Mouse (Mus musculus): ENCODE data around the gene Vwa1. TPM values are rescaled to one million over a fixed set of nuclear protein-coding genes. Genes with fewer than 3 reads are reported as not detected.
"Not testable (repeated sequence)": the region's sequence is repeated elsewhere in the genome, so short reads cannot be mapped to it uniquely, and the experiment has no call there.

The Vwa1 gene
- polyA plus RNA-seq, 1 experiment from 2014 or later = 14.0 TPM

- no peak for DNase-seq (ENCODE audit: low spot score)
- no peak overlapping the region for H3K27ac ChIP-seq
- peaks cover 26% of the 10 kb centered on the region for H3K27me3 ChIP-seq (ENCODE audit: insufficient read depth, poor library complexity, severe bottlenecking)
- 0 out of 2 replicates have a peak, but pooled peaks cover 4% of the 10 kb centered on the region for H3K4me1 ChIP-seq (replicated peaks)
- no peak overlapping the region for H3K4me3 ChIP-seq
- 80% methylated on average over 3 of the region's 3 CpGs for WGBS
- no peaks in the 10 kb centered on the region for H3K36me3 ChIP-seq
- no peaks in the 10 kb centered on the region for H3K9me3 ChIP-seq
These were observed 16.2 kb upstream of the Vwa1 start for GRCm38 (mm10) chr4:155790650-155791161.

GRCm38 (mm10) chr4:155790021-155790489 is 15.6 kb upstream of the Vwa1 start, which contains the start of gene Ankrd65:
Gene Ankrd65, plus strand, starts transcription at chr4:155790439.
- Histone ChIP-seq H3K27me3 (ENCODE audit: insufficient read depth, poor library complexity, severe bottlenecking) (peaks cover 31% of the 10 kb centered on the region), H3K9me3 (no peaks in the 10 kb centered on the region), H3K36me3 (no peaks in the 10 kb centered on the region), H3K4me1 (replicated peaks) (peaks cover 10% of the 10 kb centered on the region), H3K27ac (no peak within 1 kb of the TSS), H3K4me3 (no peak within 1 kb of the TSS)
- no peak for DNase-seq (ENCODE audit: low spot score)
- 73% methylated on average over 3 of the region's 3 CpGs for WGBS

- not testable (repeated sequence) for H3K36me3 ChIP-seq; H3K4me3 ChIP-seq; H3K9me3 ChIP-seq; DNase-seq (ENCODE audit: low spot score); H3K27ac ChIP-seq
- peaks cover 21% of the 10 kb centered on the region for H3K4me1 ChIP-seq (replicated peaks)
- peaks cover 33% of the 10 kb centered on the region for H3K27me3 ChIP-seq (ENCODE audit: insufficient read depth, poor library complexity, severe bottlenecking)
- WGBS = 82% methylated on average over 4 of the region's 4 CpGs
These were observed 14.3 kb upstream of the Vwa1 start for GRCm38 (mm10) chr4:155788833-155789232.

GRCm38 (mm10) chr4:155788300-155788699 is 13.8 kb upstream of the Vwa1 start:
- Histone ChIP-seq H3K4me1 (replicated peaks) (peaks cover 27% of the 10 kb centered on the region), H3K9me3 (no peaks in the 10 kb centered on the region), H3K4me3 (no peak overlapping the region), H3K27me3 (ENCODE audit: insufficient read depth, poor library complexity, severe bottlenecking) (peaks cover 33% of the 10 kb centered on the region), H3K36me3 (no peaks in the 10 kb centered on the region), H3K27ac (no peak overlapping the region)
- no peak for DNase-seq (ENCODE audit: low spot score)
- 80% methylated on average over 3 of the region's 3 CpGs for WGBS

- Histone ChIP-seq H3K27ac (peak within 1 kb of the TSS; percentile 91), H3K27me3 (ENCODE audit: insufficient read depth, poor library complexity, severe bottlenecking) (peaks cover 18% of the 10 kb centered on the region; the same call in 1 of the 2 replicates), H3K36me3 (no peaks in the 10 kb centered on the region), H3K4me3 (peak within 1 kb of the TSS; percentile 70), H3K4me1 (replicated peaks) (peaks cover 28% of the 10 kb centered on the region), H3K9me3 (no peaks in the 10 kb centered on the region)
- WGBS = 69% methylated on average over 5 of the region's 5 CpGs
- DNase-seq (ENCODE audit: low spot score) = no peak
These were observed 11.3 kb upstream of the Vwa1 start, which contains the start of gene Tmem88b for GRCm38 (mm10) chr4:155785819-155786218. Gene Tmem88b, minus strand, starts transcription at chr4:155785874.

- H3K4me3 ChIP-seq = 0 out of 2 replicates have a peak overlapping the region, but pooled peaks have one; percentile 16
- DNase-seq (ENCODE audit: low spot score) = no peak
- H3K27ac ChIP-seq = peak overlapping the region; percentile 91
- peaks cover 34% of the 10 kb centered on the region for H3K4me1 ChIP-seq (replicated peaks)
- H3K36me3 ChIP-seq = no peaks in the 10 kb centered on the region
- H3K27me3 ChIP-seq (ENCODE audit: insufficient read depth, poor library complexity, severe bottlenecking) = peaks cover 12% of the 10 kb centered on the region; the same call in 1 of the 2 replicates
- no peaks in the 10 kb centered on the region for H3K9me3 ChIP-seq
- WGBS = 80% methylated on average over 10 of the region's 10 CpGs
These were observed 10.7 kb upstream of the Vwa1 start for GRCm38 (mm10) chr4:155785246-155785645.

- H3K4me1 ChIP-seq (replicated peaks) = peaks cover 43% of the 10 kb centered on the region
- peaks cover 15% of the 10 kb centered on the region; the same call in 1 of the 2 replicates for H3K27me3 ChIP-seq (ENCODE audit: insufficient read depth, poor library complexity, severe bottlenecking)
- H3K4me3 ChIP-seq = peak overlapping the region; percentile 70
- H3K9me3 ChIP-seq = no peaks in the 10 kb centered on the region
- H3K36me3 ChIP-seq = no peaks in the 10 kb centered on the region
- H3K27ac ChIP-seq = peak overlapping the region; percentile 91
- under 1% methylated on average over 52 of the region's 52 CpGs for WGBS
- DNase-seq (ENCODE audit: low spot score) = peak; percentile 88
These were observed 9.7 kb upstream of the Vwa1 start for GRCm38 (mm10) chr4:155784081-155784701.

- H3K36me3 ChIP-seq = no peaks in the 10 kb centered on the region
- H3K4me3 ChIP-seq = peak overlapping the region; percentile 70
- no peak for DNase-seq (ENCODE audit: low spot score)
- peaks cover 19% of the 10 kb centered on the region; the same call in 1 of the 2 replicates for H3K27me3 ChIP-seq (ENCODE audit: insufficient read depth, poor library complexity, severe bottlenecking)
- H3K27ac ChIP-seq = peak overlapping the region; percentile 91
- H3K9me3 ChIP-seq = no peaks in the 10 kb centered on the region
- H3K4me1 ChIP-seq (replicated peaks) = peaks cover 46% of the 10 kb centered on the region
- 43% methylated on average over 16 of the region's 16 CpGs for WGBS
These were observed 9.1 kb upstream of the Vwa1 start for GRCm38 (mm10) chr4:155783486-155784080.

GRCm38 (mm10) chr4:155780895-155781294 is 6.4 kb upstream of the Vwa1 start:
- Histone ChIP-seq H3K36me3 (no peaks in the 10 kb centered on the region), H3K9me3 (no peaks in the 10 kb centered on the region), H3K4me3 (no peak overlapping the region), H3K4me1 (replicated peaks) (peaks cover 66% of the 10 kb centered on the region), H3K27me3 (ENCODE audit: insufficient read depth, poor library complexity, severe bottlenecking) (peaks cover 20% of the 10 kb centered on the region; the same call in 1 of the 2 replicates), H3K27ac (peak overlapping the region; percentile 25; the same call in 1 of the 2 replicates)
- DNase-seq (ENCODE audit: low spot score) = peak; percentile 56
- 32% methylated on average over 6 of the region's 6 CpGs for WGBS

- Histone ChIP-seq H3K9me3 (no peaks in the 10 kb centered on the region), H3K36me3 (no peaks in the 10 kb centered on the region), H3K4me1 (replicated peaks) (peaks cover 68% of the 10 kb centered on the region), H3K27me3 (ENCODE audit: insufficient read depth, poor library complexity, severe bottlenecking) (peaks cover 24% of the 10 kb centered on the region), H3K4me3 (no peak overlapping the region), H3K27ac (no peak overlapping the region)
- no peak for DNase-seq (ENCODE audit: low spot score)
- 76% methylated on average over 4 of the region's 4 CpGs for WGBS
These were observed 5.0 kb upstream of the Vwa1 start for GRCm38 (mm10) chr4:155779498-155779897.

GRCm38 (mm10) chr4:155777816-155778215 is 3.3 kb upstream of the Vwa1 start:
- H3K4me1 ChIP-seq (replicated peaks) = peaks cover 72% of the 10 kb centered on the region
- no peaks in the 10 kb centered on the region for H3K9me3 ChIP-seq
- H3K4me3 ChIP-seq = no peak overlapping the region
- H3K27me3 ChIP-seq (ENCODE audit: insufficient read depth, poor library complexity, severe bottlenecking) = peaks cover 41% of the 10 kb centered on the region
- no peak for DNase-seq (ENCODE audit: low spot score)
- 78% methylated on average over 2 of the region's 2 CpGs for WGBS
- no peaks in the 10 kb centered on the region for H3K36me3 ChIP-seq
- peak overlapping the region; percentile 50; the same call in 1 of the 2 replicates for H3K27ac ChIP-seq

GRCm38 (mm10) chr4:155776704-155777335 is 2.3 kb upstream of the Vwa1 start:
- H3K27ac ChIP-seq = peak overlapping the region; percentile 78
- H3K36me3 ChIP-seq = no peaks in the 10 kb centered on the region
- H3K4me3 ChIP-seq = peak overlapping the region; percentile 20; the same call in 1 of the 2 replicates
- peak; percentile 81 for DNase-seq (ENCODE audit: low spot score)
- WGBS = 10% methylated on average over 2 of the region's 2 CpGs
- H3K4me1 ChIP-seq (replicated peaks) = peaks cover 76% of the 10 kb centered on the region
- H3K27me3 ChIP-seq (ENCODE audit: insufficient read depth, poor library complexity, severe bottlenecking) = peaks cover 51% of the 10 kb centered on the region
- H3K9me3 ChIP-seq = no peaks in the 10 kb centered on the region

Measured in hindbrain, embryonic 10.5 days (tissue).